Mouse (Mus musculus) heart, embryonic 14.5 days (tissue): ENCODE results near the gene Uchl1. TPM values are rescaled to one million over a fixed set of nuclear protein-coding genes. Genes with fewer than 3 reads are reported as not detected.

ENCODE experiments used
- ATAC-seq: fragments of 200-750 bp; cut with Nextera tagmentation; 2 replicates; pipeline ENCODE4 v1.8.0; 2017; ENCODE audit warnings: low read depth, moderate TSS enrichment; ENCODE audit not compliant: insufficient number of reproducible peaks, insufficient read depth, low FRiP score
- H3K27ac ChIP-seq, 2 experiments: fragments of 200-500 bp in 1 of 2; fragments of 300-500 bp in 1 of 2; sonication (generic) in 1 of 2; replicated peaks in 1 of 2; 2 replicates each; pipeline ENCODE4 v1.5.1; 2012 to 2014; ENCODE audit warnings: low read depth in 2 of 2, low read length in 2 of 2, control low read depth in 1 of 2, mild to moderate bottlenecking in 1 of 2, mixed read lengths in 1 of 2; ENCODE audit not compliant: control insufficient read depth in 1 of 2, insufficient read depth in 1 of 2
- H3K27me3 ChIP-seq: fragments of 300-500 bp; sonication (generic); 2 replicates; pipeline ENCODE4 v1.6.1; 2014; ENCODE audit warnings: mild to moderate bottlenecking, low read length, control low read depth; ENCODE audit not compliant: control insufficient read depth, insufficient read depth
- H3K36me3 ChIP-seq: fragments of 300-500 bp; sonication (generic); 2 replicates; pipeline ENCODE4 v1.6.1; 2014; ENCODE audit warnings: mild to moderate bottlenecking, control low read depth, low read length, mixed read lengths; ENCODE audit not compliant: control insufficient read depth, insufficient read depth
- H3K4me1 ChIP-seq, 2 experiments: fragments of 200-500 bp in 1 of 2; fragments of 300-500 bp in 1 of 2; sonication (generic) in 1 of 2; 2 replicates each; pipeline ENCODE4 v1.6.1; 2012 to 2014; ENCODE audit warnings: low read length in 2 of 2, control low read depth in 1 of 2, mixed read lengths in 1 of 2; ENCODE audit not compliant: control insufficient read depth in 2 of 2, insufficient read depth in 2 of 2
- H3K4me2 ChIP-seq: fragments of 300-500 bp; sonication (generic); 2 replicates; pipeline ENCODE4 v1.6.1; 2014; ENCODE audit warnings: mild to moderate bottlenecking, low read length
- H3K4me3 ChIP-seq, 2 experiments: fragments of 200-500 bp in 1 of 2; fragments of 300-500 bp in 1 of 2; sonication (generic) in 1 of 2; 2 replicates each; pipeline ENCODE4 v1.5.1; 2012 to 2014; ENCODE audit warnings: low read length in 2 of 2, mild to moderate bottlenecking in 2 of 2, control low read depth in 1 of 2, low read depth in 1 of 2, moderate library complexity in 1 of 2; ENCODE audit not compliant: control insufficient read depth in 1 of 2, insufficient read depth in 1 of 2
- H3K9ac ChIP-seq: fragments of 300-500 bp; sonication (generic); 2 replicates; pipeline ENCODE4 v1.6.1; 2014; ENCODE audit warnings: mild to moderate bottlenecking, low read length
- H3K9me3 ChIP-seq: fragments of 300-500 bp; sonication (generic); 2 replicates; pipeline ENCODE4 v1.6.1; 2016; ENCODE audit warnings: low read length, control low read depth; ENCODE audit not compliant: control insufficient read depth
- WGBS: fragments of 180-500 bp; shearing (Covaris S2); extraction: QIAGEN DNeasy Blood & Tissue Kit; methylation state at CpG from one replicate; pipeline ENCODE4 v1.1.7; 2014; 5-methylcytosine and 5-hydroxymethylcytosine counted together
- polyA plus RNA-seq: library from polyadenylated mRNA; unstranded; fragments of >200 nt; fragmentation: Nextera tagmentation; extraction: Ambion mirVana; gene quantifications from 2 replicates; pipeline ENCODE4 v1.2.1, GENCODE M21; 2014

Uchl1 gene
- 113 and 147 TPM in 2 replicates for polyA plus RNA-seq

DNA sequence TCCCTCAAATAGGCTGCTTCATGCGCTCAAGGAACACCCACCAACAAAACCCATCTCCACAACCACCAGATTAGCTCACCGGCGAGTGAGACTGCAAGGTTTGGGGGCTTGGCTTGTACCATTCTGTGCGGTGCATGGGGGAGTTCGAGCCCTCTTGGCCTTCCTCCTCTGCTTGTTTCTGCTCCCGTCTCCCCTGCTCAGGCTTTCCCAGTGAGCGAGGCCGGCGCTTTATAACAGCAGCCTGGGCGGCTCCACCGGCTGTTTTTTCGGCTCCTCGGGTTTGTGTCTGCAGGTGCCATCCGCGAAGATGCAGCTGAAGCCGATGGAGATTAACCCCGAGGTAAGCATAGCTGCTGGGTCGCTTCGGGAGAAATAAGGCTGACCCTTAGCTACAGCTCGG, at the start of gene Uchl1:
Gene Uchl1 (plus strand): TSS at position 109 of the 400 bp plus-strand sequence.
- 0 out of 4 replicates have a peak within 1 kb of the TSS, but pooled peaks of 1 of the 2 experiments have one; percentile 7 for H3K27ac ChIP-seq
- WGBS: under 1% methylated on average over 20 of the region's 20 CpGs
- ATAC-seq: peak; percentile 89
- H3K4me2 ChIP-seq: peak within 1 kb of the TSS; percentile 81
- no peaks in the 10 kb centered on the region for H3K9me3 ChIP-seq
- H3K27me3 ChIP-seq: peaks cover 15% of the 10 kb centered on the region
- H3K36me3 ChIP-seq: no peaks in the 10 kb centered on the region; the same call in 1 of the 2 replicates
- peak within 1 kb of the TSS; percentile 50 to 64 for H3K4me3 ChIP-seq
- peak within 1 kb of the TSS; percentile 58 for H3K9ac ChIP-seq
- H3K4me1 ChIP-seq: peaks cover 13 to 16% of the 10 kb centered on the region in 2 experiments

DNA sequence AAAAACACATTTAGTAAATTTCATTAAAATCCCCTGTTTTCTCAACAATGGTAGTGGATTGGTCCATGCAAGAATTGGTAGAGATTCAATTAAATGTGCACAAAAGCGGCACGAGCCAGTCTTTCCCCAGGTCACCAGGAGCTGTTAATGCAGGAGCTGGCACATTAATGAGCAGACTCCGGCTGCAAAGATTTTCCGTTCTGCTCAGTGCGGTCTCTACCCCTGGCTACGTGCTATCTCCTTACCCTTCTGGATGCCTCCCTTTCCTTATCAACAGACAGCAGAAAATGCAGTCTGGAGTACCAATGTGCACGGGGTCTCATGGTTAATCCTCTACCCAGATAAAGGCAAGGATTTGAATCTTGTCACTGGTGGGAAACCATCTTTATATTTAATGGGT, 48.1 kb upstream of the Uchl1 start:
- 17% methylated on average over 7 of the region's 7 CpGs for WGBS
- no peak for ATAC-seq
- Histone ChIP-seq H3K36me3 (no peaks in the 10 kb centered on the region), H3K27me3 (no peaks in the 10 kb centered on the region), H3K27ac (no peak overlapping the region; a peak in 1 of 4 replicates), H3K4me3 (no peak overlapping the region), H3K9ac (0 out of 2 replicates have a peak overlapping the region, but pooled peaks have one; percentile 9), H3K4me1 (peaks cover 4 to 8% of the 10 kb centered on the region in 2 experiments; a peak in 3 of 4 replicates), H3K9me3 (no peaks in the 10 kb centered on the region), H3K4me2 (peak overlapping the region; percentile 43)

DNA sequence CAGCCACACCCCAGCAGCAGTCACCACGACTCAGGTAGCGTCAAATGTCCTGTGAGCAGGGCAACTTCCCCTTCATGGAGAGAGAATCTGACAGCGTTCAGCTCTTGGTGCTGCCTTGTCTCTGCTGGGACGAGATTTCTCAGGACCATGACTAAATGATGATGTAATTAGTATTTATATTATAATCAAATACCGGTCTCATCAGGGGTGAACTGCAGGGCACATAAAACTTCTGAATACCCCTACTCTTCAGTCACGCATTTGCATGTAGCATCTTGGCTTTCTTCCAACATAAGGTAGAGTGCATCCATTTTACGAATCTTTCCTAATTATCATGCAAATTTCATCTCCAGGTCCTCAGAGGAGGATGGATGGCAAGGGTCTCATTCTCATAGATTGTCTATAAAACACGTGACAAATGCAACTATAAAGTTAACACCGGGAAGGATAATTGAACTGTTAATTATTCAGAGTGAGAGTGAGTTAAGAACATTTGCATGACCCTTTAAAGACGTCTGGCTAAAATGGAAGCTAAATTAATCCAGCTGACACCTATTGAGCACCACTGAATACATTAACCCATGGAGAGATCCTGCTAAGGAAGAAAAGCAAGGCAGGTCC, 40.3 kb upstream of the Uchl1 start:
- 60% methylated on average over 10 of the region's 10 CpGs for WGBS
- no peak overlapping the region for H3K9ac ChIP-seq
- H3K4me2 ChIP-seq: no peak overlapping the region
- ATAC-seq: no peak
- H3K36me3 ChIP-seq: no peaks in the 10 kb centered on the region
- H3K27me3 ChIP-seq: no peaks in the 10 kb centered on the region
- H3K4me3 ChIP-seq: no peak overlapping the region
- peaks cover 2% of the 10 kb centered on the region; the same call in 1 of the 2 replicates for H3K9me3 ChIP-seq
- no peak overlapping the region for H3K27ac ChIP-seq
- no peaks in the 10 kb centered on the region for H3K4me1 ChIP-seq

DNA sequence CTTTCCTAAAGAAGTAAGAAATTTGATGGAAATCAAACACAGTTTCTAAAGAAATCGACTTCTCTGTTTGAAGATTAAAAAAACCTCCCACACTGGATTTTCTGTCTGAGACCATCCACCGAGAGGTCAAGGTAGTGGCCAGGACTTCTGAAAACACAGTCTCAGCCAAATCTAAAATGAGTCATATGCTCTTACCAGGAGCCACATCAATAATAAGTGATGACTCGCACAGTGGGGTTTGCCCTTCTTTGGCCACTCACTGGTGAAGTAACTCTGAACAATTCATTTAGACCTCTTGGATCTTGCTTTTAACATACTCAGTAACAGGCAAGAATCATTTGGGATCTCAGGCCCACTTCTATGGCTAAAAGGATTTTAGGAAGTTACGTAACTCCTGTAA, 33.7 kb upstream of the Uchl1 start:
- Histone ChIP-seq H3K27ac (no peak overlapping the region), H3K4me1 (peaks cover 3 to 12% of the 10 kb centered on the region in 2 experiments), H3K9ac (no peak overlapping the region), H3K4me2 (no peak overlapping the region), H3K9me3 (peaks cover 7% of the 10 kb centered on the region; the same call in 1 of the 2 replicates), H3K27me3 (no peaks in the 10 kb centered on the region), H3K36me3 (no peaks in the 10 kb centered on the region), H3K4me3 (no peak overlapping the region)
- 87% methylated on average over 4 of the region's 4 CpGs for WGBS
- ATAC-seq: no peak

DNA sequence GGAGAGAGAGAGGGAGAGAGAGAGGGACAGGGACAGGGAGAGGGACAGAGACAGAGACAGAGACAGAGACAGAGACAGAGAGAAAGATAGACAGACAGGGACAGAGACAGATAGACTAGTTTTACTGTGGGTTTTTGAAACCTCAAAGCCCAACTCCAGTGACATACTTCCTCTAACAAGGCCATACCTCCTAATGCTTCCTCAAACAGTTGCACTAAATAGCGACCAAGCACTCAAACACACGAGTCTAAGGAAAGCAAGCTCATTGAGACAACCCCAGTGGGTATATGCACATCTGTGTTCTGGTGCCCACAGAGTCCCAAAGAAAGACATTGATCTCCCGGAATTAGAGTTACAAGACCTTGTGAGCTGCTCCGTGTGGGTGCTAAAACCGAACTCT, 32.6 kb upstream of the Uchl1 start:
- Histone ChIP-seq H3K4me2 (no peak overlapping the region), H3K9me3 (peaks cover 7% of the 10 kb centered on the region; the same call in 1 of the 2 replicates), H3K27ac (no peak overlapping the region), H3K27me3 (no peaks in the 10 kb centered on the region), H3K4me3 (no peak overlapping the region), H3K36me3 (no peaks in the 10 kb centered on the region), H3K4me1 (peaks cover 13 to 21% of the 10 kb centered on the region in 2 experiments), H3K9ac (no peak overlapping the region)
- WGBS: 85% methylated on average over 5 of the region's 5 CpGs
- ATAC-seq: no peak

DNA sequence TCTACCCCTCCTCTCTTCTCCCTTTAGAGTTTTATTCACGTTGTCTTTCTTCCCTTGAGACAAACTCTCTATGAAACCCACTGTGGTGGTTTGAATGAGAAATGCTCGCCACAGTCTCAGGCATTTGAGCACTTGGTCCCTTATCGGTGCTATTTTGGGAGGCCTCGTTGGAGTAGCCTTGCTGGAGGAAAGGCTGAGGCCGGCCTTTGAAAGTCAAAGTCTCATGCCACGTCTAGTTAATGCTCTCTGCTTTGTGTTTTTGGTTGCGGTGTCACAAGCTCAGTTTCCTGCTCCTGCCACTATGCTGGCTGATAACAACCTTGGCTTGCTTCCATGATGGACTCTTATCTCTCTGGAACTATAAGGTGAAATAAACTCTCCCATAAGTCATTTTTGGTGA, 28.4 kb upstream of the Uchl1 start:
- no peaks in the 10 kb centered on the region for H3K9me3 ChIP-seq
- no peaks in the 10 kb centered on the region for H3K36me3 ChIP-seq
- ATAC-seq: peak; percentile 75
- H3K4me3 ChIP-seq: no peak overlapping the region
- peak overlapping the region; percentile 90 to 94 for H3K27ac ChIP-seq
- H3K27me3 ChIP-seq: no peaks in the 10 kb centered on the region
- H3K4me2 ChIP-seq: peak overlapping the region; percentile 51
- WGBS: under 1% methylated on average over 7 of the region's 7 CpGs
- H3K4me1 ChIP-seq: peaks cover 15 to 21% of the 10 kb centered on the region in 2 experiments
- peak overlapping the region; percentile 51; the same call in 1 of the 2 replicates for H3K9ac ChIP-seq

DNA sequence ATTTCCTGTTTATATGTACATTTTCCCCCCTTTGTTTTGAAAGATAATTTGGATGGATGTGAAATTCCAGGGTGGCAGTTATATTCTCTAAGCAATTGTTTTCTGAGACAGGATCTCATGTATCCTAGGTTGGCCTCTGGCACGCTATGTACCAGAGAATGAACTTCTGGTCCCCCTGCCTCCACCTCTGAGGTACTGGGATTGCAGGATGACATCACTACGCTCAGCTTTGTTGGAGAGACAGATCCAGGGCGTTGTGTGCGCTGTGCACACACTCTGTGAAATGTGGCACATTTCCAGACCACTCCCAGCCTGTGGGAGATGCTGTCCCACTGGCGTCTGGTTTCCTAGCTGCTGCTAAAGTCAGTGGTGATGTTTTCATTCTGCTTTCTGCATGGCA, 21.7 kb upstream of the Uchl1 start:
- H3K27ac ChIP-seq: peak overlapping the region; percentile 29 to 45; a peak in 3 of 4 replicates
- ATAC-seq: peak; percentile 78
- no peak overlapping the region for H3K4me2 ChIP-seq
- H3K4me1 ChIP-seq: peaks cover 2 to 6% of the 10 kb centered on the region in 2 experiments; a peak in 2 of 4 replicates
- H3K36me3 ChIP-seq: no peaks in the 10 kb centered on the region
- 15% methylated on average over 5 of the region's 5 CpGs for WGBS
- H3K27me3 ChIP-seq: no peaks in the 10 kb centered on the region
- no peaks in the 10 kb centered on the region for H3K9me3 ChIP-seq
- no peak overlapping the region for H3K9ac ChIP-seq
- H3K4me3 ChIP-seq: no peak overlapping the region
